Mouse (Mus musculus): ENCODE results near the gene Btbd35f20. TPM values are rescaled to one million over a fixed set of nuclear protein-coding genes. Genes with fewer than 3 reads are reported as not detected.
"Not testable (repeated sequence)": the region's sequence is repeated elsewhere in the genome, so short reads cannot be mapped to it uniquely, and the experiment has no call there.

Btbd35f20 gene
- polyA plus RNA-seq (2014; fragmentation: Nextera tagmentation; extraction: Ambion mirVana), result not detected in 2 replicates

DNA sequence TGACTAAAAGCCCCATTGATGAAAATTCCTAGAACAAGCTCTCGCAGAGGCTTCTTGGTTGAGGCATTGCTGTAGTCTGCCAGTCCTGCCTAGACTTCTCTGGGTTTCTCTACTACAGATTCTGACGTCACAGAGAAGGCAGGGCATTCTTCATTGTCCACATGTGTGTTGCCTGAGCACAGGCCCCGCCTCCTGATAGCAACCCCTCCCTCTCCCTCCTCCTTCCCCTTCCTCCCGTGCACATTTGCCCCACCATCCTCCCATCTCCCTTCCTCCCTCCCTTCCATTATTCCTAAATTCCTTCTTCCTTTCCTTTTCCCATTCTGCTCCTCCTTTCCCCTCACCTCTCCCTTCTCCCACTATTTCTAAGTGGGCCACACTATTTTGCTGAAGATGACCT lies at the start of gene Btbd35f20:
Gene Btbd35f20, minus strand, starts transcription at position 101 of the 400 bp plus-strand sequence.
- no CpG with 5 or more reads among the region's 4 CpGs for WGBS
- not testable (repeated sequence) for H3K9ac ChIP-seq (ENCODE audit: low read length); H3K9me3 ChIP-seq (ENCODE audit: control insufficient read depth, low read length); DNase-seq (ENCODE audit: low spot score); H3K4me2 ChIP-seq (ENCODE audit: low read depth, low read length, severe bottlenecking); ATAC-seq (replicated peaks; ENCODE audit: low FRiP score); H3K4me3 ChIP-seq (ENCODE audit: low read depth, low read length); H3K27me3 ChIP-seq (ENCODE audit: control insufficient read depth, insufficient read depth, low read length); H3K27ac ChIP-seq (ENCODE audit: low read depth, low read length); H3K36me3 ChIP-seq (ENCODE audit: control insufficient read depth, insufficient read depth, low read length); H3K4me1 ChIP-seq (replicated peaks; ENCODE audit: control insufficient read depth, insufficient read depth, low read length)

Other genes starting within 250 kb of the Btbd35f20 start
- not detected in 2 replicates for gene Btbd35f28, start 94.7 kb downstream of the Btbd35f20 start, polyA plus RNA-seq (2014; fragmentation: Nextera tagmentation; extraction: Ambion mirVana)
- not detected in 2 replicates for gene Btbd35f17, start 79.4 kb upstream of the Btbd35f20 start, polyA plus RNA-seq (2014; fragmentation: Nextera tagmentation; extraction: Ambion mirVana)